Mouse (Mus musculus) bone marrow macrophage, adult 2 months (primary cell): Measurements from ENCODE around the gene Yipf6.

Experiments
- CTCF ChIP-seq: IDR thresholded peaks from 2 replicates; pipeline ENCODE4 v1.5.1; 2012; ENCODE audit warnings: low read depth, mild to moderate bottlenecking, low read length, moderate library complexity
- POLR2A ChIP-seq: IDR thresholded peaks from 2 replicates; pipeline ENCODE4 v1.6.1; 2012; ENCODE audit warnings: mild to moderate bottlenecking, low read depth, low read length, borderline replicate concordance

DNA sequence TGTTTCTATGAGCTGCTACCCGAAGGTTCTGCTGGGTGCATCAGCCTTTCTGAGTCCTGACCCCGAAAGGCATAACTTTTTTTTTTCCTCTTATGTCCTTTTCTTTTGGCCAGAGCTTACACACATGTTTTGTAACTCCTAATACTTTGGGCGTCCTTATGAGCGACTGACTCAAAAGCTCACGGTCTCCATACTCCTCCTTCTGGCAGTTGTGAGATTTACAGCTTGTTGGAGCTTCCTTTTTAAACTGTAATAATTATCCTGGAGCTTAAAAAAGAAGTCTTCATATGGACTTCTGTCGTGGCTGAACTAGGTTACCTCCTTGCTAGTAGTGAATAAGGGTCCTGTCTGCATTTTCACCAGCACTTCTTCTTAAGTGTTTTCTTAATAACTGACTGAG lies 16.7 kb upstream of the Yipf6 start:
- TF ChIP-seq CTCF, result no peak
- TF ChIP-seq POLR2A, result no peak
